Mouse (Mus musculus): ENCODE data around the gene Zfp526.

Zfp526 gene

DNA sequence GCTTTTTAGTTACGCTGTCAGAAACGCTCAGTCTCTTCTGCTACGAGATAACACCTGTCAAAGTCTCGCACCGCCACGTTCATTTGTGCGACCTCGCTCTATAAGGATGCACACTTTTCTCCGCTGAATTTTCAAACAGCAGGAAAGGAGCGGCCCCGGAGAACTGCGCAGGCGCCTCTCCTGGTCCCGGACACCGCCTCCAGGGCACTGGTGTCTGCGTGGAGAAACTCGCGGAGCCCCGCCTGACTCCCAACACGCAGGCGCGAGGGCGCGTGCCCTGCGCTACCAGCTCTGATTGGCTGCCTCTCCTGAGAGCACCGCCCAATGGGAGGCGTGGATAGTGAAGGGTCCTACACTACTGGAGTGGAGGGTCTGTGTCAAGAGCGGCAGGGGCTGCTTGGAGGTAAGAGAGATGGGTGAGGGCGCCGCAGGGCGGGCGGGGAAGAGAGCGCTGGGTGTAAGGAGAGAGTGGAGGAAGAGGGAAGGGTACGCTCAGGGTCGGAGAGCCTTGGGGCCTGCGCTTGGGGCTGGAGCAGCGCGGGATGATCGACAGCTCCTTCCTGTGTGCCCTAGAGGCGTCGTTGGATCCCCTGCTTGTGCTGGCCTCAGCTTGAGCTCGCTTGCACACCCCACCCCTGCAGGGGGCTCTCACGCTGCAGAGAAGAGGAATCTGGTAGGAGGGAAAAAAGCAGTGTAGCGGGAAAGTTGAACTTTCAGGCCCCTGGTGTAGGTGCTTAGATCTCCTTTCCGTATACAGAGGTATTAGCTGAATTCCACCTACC, at the start of gene Zfp526:
Gene Zfp526 (plus strand): TSS at position 324 of the 782 bp plus-strand sequence.
- DNase-seq: peak; percentile 97 to 99

DNA sequence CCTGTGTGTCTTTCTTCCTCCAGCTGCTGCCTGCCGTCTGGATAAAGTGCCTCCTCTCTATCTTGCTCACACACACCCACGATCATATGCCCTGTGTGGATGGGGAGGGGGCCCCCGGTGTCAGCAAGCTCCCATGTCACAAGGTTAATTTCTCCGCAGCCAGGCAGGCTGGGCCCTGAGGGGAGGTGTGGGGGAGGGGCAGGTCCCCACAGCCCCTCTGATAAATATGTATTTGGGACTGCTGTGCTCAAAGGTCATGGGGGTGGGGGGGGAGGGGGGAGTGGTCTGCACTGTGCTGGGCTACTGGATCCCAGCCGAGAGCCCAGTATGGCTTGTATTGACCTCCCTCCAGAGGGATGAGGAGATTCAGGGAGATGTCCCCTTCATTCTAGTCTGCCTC, 48.6 kb upstream of the Zfp526 start:
- DNase-seq: no peak

DNA sequence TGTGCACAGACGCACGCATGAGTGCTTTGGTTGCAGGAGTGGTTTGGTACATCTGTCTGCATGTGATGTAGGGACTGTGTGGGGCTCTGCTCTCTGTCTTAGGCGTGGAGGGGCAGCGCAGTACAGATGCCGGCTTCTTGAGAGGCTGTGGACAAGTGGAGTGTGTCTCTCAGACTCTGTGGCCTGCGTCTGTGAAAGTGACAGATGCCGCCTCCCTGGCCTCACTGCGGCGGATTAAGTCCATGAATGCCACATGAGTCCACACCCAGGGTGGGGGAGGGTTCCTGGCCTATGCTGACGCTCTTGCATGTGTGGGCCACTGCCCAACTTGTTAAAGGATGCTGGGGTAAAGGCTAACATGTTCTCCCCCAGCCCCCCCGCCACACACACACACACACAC, 46.9 kb upstream of the Zfp526 start:
- DNase-seq: no peak

DNA sequence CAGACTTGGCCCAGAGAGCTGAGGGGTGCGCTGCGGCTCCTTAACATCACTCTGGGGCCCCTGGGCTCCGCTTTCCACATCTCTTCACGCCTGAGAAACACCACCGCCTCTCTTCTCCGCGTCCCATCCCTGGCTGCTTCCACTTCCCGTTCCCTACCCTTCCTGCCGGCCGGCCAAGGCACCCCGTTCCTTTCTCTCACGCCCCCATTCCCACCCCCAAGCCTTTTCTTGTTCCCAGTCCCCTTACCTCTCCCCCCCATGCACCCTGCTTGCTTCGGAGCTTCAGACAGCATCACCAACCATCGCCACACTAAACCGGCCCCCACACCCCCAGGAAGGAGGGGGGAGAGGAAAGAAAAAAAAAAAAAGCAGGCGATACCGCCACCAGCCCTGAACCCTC, 42.9 kb upstream of the Zfp526 start:
- no peak for DNase-seq

DNA sequence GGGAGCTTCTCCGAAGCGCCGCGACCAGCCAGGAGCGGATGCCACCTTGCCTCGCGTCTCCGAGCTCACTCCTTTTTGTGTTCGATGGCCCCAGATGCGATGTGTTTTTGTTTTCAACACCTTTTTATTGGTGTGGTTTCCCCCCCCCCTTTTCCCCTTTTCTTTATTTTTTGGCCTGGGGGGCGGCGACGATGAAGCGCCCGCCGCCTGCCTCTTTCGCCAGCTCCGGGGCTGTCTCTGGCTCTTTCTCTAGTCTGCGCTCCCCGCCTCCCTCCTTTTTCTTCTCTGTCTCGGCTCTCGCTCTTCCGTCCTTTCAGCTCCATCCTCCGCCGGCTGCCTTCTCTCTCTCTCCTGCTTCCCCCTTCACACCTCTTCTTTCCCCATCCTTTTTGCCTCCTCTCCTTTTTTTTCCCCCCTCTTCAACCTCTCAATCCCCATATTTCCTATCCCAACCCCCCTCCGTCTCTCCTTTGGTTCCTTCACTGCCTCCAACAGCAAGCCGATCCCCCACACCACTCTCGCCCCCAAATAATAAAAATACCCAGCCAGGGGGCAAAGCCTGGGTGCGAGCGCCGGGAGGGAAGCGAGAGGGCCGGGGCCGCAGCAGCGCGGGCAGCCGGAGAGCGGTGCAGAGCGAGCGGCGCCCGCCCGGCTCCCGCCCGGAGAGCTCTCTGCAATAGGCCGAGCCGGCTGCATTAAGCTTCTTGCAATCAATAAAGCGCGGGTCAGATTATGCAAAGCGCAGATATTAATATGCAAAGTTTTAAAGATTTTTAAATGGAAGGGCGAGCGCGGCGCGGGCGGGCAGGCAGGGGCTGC, 42.2 kb upstream of the Zfp526 start:
- DNase-seq: no peak

DNA sequence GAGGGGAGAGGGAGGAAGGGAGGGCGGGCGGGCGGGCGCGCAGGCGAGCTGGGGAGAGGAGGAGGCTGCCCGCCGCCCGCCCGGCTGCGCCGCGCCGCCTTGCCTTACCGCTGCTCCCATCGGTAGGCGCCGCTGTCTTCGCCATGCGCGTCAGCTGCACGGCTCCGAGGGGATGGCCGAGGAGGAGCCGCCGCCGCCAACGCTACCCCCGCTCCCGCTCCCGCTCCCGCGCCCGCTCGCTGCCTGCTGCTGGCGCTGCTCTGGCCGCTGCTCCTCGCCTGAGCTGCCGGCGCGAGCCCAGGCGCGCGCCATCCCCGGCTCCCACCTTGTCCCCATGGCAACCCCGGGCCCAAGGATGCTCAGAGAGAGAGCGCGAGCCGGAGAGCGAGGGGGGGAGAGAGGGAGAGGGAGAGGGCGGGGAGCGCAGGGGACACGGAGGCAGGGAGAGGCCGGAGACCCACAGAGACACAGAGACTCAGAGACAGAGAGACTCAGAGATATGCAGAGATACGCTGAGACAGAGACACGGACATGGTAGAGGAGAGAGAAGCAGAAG, 41.5 kb upstream of the Zfp526 start, which contains the start of gene Pou2f2:
Gene Pou2f2 (minus strand): TSS at position 121 of the 556 bp plus-strand sequence.
- DNase-seq: peak; percentile 73 to 82

DNA sequence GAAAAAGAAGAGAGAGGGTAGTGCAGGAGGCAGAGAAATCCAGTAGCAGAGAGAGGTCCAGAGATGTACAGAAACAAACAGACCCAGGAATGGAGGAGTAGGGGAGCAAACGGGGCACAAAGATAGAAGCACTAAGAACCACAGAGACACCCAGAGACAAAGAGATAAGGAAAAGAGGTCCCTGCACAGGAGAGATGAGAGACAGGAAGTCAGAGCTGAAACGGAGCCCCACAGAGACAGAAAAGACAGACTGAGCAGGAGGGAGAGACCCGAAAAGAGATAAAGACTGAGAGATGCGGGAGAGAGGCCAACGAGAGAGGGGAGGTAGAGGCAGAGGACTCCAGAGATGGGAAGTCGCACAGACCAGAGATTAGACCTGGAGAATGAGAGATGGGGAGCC, 40.7 kb upstream of the Zfp526 start:
- no peak for DNase-seq

DNA sequence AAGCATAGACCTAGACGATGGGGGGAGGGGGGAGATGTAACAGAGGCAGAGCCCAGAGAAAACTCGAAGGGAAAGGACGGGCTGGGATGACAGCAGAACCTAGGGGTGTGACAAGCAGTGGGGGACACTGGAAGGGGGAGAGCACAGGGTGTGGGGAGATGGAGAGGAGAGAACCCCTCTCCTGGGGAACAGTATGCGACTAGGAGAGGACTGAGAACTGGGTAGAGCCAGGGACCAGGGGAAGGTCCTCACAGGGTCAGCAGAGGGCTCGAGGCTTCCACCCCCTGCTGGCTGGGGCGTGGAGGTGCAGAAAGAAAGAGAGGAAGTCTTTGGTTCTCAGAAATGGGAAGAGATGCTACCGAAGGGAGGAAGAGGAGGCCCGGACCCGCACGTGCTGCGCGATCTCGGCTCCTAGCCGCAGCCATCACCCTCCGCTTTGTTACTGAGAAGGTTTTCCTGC, 39.9 kb upstream of the Zfp526 start:
- peak; percentile 47 to 57 for DNase-seq

DNA sequence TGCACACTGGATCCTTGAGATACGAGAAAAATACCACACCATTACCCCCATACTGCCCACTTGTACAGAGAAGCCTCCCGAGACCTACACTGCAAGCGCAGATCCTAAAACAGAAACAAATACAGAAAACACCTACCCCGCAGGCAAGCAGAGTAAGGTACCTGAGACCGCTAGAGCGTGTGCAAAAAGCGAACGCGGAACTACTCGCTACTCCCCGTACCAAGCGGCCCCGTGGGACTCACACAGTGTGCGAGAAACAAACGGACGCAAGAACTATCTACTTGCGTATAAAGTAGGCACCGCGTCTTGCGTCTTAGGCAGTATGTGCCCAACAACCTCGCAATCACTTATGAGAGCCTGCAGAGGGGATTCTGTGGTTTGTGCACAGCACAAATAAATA, 39.4 kb upstream of the Zfp526 start:
- DNase-seq: no peak

DNA sequence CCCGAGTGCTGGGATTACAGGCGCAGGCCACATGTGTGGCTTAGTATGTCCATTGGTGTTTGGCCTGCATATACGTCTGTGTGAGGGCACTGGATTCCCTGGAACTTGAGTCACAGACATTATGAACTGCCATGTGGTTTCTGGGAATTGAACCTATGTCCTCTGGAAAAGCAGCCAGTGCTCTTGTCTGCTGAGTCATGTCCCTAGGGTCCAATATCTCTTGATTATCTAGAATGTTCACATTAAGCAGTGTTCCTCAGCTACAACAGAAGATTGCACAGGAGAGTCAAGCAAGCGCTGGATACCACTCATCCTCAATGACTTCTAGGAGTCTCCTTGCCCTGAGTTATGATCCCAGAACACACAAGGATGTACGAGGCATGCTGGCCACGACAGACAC, 37.1 kb upstream of the Zfp526 start:
- DNase-seq: no peak

DNA sequence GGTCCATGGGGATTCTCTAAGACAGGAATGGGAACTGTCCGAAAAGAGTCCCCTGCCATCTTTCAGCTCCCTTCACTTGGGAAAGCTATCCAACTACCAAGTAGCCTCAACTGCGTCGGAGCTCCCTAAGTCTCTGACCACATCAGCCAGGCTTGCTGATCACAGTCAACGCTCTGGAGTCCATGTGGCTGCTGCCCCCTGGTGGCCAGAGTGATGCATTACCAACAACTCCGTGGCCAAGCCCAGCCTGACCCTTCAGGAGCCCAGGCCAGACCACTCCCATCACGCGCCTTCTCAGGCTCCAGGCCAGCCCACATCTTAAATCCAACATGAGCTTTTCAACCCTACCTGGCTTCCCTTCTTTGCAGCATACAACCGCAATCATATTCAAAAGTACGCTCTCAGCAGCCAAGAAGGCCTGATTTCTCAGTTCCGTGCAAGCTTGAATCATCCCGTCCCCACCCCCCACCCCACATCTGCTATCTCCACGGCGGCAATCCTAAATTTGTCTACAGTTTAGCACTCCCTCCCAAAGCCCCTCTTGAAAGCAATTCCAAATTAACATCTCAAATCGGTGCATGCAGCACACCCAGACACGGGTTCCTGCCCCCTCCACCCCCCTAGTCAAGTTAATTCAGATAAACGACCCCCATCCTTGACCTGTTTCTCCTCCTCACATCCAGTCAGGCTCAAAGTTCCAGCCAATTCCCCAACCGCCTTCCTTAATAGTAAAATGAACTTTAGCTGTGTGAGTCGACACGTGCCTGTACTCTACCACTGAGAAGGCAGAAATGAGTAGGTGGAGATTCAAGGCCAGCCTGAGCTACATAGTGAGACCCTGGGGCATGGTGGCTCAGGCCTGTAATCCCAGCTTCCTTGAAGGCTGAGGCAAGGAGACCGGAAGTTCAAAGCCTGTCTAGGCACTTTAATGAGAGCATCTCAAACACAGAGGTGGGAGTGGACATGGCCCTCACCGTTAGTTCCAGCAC, 33.3 kb upstream of the Zfp526 start:
- DNase-seq: peak; percentile 89 to 91

DNA sequence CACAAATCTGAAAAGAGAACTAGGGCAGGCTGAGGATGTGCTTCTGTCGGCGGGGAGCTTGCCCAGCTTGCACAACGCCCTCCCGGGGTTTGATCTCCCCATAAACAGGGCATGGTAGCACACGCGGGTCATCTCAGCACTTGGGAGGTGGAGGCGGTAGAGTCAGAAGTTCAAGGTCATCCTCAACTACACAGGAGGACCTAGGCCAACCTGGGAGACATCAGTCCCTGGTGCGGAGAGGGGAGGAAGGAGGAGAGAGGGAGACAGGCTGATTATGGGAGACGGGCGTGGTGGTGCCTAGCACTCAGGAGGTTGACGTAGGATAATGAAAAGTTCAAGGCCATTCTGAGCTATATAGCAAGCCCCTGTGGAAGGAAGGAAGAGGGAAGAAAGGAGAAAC, 30.4 kb upstream of the Zfp526 start:
- DNase-seq: no peak

DNA sequence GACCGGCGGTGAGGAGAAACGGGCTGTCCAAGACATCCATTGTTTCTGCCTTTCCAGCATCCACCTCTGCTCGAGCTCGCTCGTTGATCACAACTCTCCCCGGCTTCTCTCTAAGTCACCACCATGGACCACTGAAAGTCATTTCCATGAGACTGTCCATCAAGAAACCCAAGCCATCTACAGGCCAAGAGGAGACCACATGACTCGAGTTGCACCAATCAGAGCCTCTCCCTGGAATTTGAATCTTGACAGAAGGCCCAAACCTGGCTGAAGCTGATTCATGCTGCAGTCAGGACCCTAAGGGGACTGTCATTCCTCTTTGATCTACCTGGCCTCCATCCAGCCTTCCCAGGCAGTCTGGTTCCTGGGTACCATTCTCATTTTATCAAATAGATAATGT, 29.1 kb upstream of the Zfp526 start:
- DNase-seq: no peak

DNA sequence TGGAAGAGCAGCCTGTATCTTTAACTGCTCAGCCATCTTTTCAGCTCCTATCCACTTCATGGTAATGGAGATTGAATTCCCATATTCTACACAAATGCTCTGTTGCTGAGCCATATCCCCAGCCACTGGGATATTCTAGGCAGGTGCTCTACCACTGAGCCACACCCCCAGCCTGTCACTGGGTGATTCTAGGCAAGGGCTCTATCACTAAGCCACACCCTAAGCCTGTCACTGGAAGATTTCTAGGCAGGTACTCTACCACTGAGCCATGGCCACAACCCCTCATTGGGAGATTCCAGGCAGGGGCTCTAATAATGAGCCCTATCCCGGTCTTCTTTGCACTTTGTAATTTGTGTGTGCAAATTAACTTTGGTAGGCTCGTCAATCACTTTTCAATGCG, 26.1 kb upstream of the Zfp526 start:
- no peak for DNase-seq

DNA sequence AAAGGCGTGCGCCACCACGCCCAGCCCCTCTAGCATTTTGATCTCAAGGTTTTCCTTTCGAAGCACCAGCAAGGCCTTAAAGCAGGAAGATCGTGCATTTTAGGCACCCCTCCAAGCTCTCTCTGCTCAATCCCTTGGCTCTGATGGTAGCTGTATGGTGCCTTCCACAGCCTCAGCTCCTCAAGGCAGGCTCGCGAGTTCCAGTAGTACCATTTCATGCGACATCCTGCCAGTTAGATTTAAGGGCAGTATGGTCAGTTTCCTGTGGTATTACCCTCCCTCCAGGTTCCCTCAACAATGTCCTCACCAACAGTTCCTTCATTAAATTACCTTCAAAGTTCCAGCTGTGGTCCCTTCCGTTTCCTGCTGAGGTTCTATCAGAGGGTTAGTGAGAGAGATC, 25.1 kb upstream of the Zfp526 start:
- DNase-seq: no peak

DNA sequence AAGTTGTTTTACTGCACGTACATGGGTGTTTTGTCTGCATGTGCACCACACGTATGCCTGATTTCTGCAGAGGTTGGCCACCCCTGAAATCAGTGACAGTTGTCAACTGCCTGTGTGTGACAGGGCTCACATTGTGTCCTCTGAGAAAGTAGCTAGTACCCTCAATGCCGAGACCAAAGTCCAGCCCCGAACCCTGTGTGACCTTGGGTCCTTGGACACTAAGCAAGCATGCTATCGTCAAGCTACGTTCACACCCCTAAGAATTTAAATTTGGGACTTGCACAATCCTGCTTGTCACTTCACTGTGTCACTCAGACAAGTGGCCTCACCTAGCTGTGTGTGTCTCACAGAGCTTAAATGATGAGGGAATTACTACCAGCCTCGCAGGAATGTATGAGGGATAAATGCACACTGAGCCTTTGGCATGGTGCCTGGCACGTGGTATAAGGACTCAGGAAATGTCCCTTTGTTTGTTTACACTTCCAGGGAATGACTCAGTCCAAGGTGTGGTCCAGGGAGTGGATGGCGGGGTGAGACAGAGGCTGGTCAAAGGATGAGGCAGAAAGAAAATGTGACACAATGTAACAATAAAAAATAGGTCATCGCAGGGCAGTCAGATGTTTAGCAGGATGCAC, 23.7 kb upstream of the Zfp526 start:
- DNase-seq: peak in 1 of 2 experiments; percentile 59

DNA sequence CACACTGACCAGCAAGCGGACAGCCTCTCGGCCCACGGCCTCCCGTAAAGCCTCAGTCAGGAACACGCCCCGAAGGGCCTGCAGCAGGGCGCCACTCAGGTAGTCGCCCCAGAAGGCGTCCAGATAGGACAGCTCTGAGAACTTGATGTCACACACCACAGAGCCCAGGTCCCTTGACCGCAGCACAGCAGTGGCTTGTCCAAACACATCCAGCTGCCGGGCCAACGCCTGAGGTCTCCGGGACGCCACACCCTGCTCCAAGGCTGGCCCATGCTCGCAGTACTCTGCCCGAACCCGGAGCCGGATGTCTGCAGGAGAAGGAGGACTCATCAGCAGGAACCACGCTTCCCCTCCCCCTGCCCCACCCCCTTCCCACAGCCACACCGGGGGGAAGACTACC, 17.6 kb upstream of the Zfp526 start:
- DNase-seq: no peak

DNA sequence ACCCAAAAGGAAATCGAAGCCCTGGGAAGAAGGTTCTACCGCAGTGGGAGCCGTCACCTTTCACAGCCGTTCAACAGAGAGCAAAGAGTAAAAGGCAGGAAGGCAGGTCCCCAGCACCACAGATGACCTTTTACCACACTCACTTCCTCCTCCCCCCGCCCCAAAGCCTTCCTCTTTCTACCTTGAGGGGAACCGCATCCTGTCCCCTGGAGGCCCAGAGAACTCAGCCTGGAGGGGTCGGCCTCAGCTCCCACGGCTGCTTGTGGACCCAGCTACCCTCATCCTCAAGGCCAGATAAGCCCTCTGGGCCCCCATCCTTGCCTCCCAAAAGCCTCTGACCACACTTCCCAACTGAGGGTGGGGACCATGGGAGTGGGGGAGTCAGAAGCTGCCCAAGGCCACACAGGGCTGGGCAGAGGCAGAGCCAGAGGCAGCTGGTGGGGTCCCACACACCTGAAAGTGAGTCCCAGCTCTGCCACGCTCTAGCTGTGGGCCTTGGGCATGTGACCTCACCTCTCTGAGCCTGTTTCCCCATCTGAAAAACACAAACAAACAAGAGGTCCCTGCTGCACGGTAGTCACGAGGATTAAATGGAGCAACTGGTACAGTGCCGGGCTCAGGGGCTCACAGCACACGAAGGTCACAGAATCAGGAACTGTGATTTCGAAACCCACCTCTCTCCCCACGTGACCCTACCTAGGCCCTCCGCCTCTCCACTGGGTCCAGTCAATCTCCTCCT, 15.7 kb upstream of the Zfp526 start:
- no peak for DNase-seq

DNA sequence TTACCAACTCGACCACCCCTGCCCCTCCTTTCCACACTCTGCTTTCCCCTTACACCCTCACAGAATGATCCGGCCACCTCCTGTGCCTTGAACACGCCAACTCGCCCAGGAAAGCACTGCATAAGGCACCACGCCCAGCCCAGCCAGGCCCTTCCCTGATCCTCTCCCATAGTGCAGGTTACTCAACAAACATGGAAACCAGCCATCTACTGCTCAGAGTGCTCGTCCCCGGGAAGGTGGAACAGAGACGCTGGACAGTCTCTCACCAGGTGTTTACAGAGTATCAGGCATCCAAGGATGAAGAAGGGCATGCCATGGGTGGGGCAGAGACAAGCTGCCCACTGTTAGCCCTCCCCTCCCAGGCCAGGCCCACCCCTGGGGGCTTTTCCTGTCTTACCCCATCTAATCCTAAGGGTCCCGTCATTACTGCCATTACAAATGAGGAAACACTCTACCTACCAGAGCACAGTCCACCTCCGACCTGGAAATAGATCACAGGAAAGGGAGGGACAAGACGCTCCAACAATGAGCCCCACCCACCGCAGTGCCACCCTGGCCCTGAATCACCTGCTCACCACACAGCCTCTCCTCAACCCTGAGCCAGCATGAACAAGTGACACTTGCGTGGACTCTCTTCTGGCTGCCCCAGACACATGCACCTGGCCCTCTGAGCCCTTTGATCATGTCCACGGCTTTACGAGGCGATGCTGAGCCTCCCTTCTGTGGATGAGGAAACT, 15.0 kb upstream of the Zfp526 start:
- no peak for DNase-seq

DNA sequence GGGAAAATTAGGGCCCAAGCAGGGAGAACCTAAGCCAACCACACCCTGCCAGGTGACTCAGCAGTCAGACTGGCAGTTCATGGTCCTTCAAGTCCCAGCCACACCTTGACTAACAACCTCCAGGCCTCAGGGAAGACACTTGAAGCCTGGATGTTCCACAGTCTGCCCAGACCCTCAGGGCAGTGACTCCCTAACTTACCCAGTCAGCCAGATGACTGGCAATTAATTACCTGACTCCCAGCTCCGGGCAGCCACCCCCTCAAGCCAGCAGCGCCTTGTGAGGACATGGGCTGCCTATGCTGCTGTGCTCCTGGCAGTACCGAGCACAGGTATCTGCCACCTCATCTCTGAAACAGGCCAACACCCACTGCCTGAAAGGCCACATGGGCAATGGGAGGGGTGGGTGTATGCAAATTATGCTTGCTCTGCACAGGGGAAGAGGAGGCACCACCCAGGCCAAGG, 12.0 kb upstream of the Zfp526 start:
- DNase-seq: no peak
